Mouse (Mus musculus): ENCODE measurements around the gene Hic1. TPM values are rescaled to one million over a fixed set of nuclear protein-coding genes. Genes with fewer than 3 reads are reported as not detected.
A peak's percentile ranks its signal among the peaks of the same experiment; 100 is the strongest.

Gene Hic1
- polyA plus RNA-seq, 1 experiment from 2014 or later: 3.6 TPM

DNA sequence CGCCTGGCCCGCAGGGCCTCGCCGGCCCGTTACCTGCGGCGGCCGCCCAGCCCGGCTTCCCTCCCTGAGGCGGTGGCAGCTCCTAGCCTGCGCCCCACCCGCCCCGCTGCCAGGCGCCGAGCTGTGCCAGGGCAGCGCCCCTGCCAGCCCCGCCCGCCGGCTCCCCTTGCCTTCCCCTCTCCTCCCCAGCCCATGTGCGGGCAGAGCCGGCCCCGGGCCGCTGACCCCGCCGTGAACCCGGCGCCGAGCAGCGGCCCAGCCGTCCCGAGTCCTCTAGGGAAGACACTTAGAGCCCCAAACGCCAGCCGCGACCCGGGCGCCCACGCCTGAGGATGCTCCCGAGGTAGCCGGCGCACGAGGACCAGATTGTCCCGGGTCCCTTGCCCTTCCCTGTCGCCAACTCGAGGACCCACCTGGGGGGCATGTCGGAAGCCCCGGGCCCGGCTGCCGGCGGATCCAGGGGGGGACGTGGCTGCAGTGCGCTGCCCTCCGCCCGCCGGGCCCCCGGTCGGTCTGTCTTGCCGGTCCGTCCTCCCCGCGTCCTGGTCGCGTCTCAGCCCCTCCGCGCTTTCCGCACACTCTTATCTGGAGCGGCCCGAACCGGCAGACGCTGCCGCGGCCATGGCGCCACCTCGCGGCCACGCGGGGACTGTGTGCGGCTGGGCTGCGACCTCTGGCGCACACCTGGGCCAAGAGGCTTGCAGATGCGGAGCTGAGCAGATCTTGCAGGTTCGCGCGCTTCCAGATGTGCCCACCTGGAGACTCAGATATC lies 543 bp downstream of the Hic1 start:
- peak; percentile 32; the same call in 1 of the 2 replicates for ATAC-seq (replicated peaks; ENCODE audit: insufficient number of reproducible peaks, low FRiP score, low TSS enrichment, low read depth)
- Histone ChIP-seq H3K27me3 (ENCODE audit: control insufficient read depth, insufficient read depth, low read length) (peaks cover 90% of the 10 kb centered on the region), H3K4me1 (ENCODE audit: control insufficient read depth, insufficient read depth, low read length) (peaks cover 15% of the 10 kb centered on the region), H3K9ac (replicated peaks; ENCODE audit: low read length) (peak overlapping the region; percentile 69), H3K4me2 (ENCODE audit: low read depth, low read length) (peak overlapping the region; percentile 94), H3K4me3 (ENCODE audit: low read depth, low read length) (peak overlapping the region; percentile 44), H3K9me3 (replicated peaks; ENCODE audit: control insufficient read depth, low read length) (no peaks in the 10 kb centered on the region), H3K36me3 (replicated peaks; ENCODE audit: control insufficient read depth, insufficient read depth, low read depth, low read length) (no peaks in the 10 kb centered on the region; the same call in 1 of the 2 replicates), H3K27ac (replicated peaks; ENCODE audit: low read depth, low read length) (0 out of 2 replicates have a peak overlapping the region, but pooled peaks have one; percentile 20)
- under 1% methylated on average over 82 of the region's 83 CpGs for WGBS
- DNase-seq (ENCODE audit: low spot score): peak; percentile 89

DNA sequence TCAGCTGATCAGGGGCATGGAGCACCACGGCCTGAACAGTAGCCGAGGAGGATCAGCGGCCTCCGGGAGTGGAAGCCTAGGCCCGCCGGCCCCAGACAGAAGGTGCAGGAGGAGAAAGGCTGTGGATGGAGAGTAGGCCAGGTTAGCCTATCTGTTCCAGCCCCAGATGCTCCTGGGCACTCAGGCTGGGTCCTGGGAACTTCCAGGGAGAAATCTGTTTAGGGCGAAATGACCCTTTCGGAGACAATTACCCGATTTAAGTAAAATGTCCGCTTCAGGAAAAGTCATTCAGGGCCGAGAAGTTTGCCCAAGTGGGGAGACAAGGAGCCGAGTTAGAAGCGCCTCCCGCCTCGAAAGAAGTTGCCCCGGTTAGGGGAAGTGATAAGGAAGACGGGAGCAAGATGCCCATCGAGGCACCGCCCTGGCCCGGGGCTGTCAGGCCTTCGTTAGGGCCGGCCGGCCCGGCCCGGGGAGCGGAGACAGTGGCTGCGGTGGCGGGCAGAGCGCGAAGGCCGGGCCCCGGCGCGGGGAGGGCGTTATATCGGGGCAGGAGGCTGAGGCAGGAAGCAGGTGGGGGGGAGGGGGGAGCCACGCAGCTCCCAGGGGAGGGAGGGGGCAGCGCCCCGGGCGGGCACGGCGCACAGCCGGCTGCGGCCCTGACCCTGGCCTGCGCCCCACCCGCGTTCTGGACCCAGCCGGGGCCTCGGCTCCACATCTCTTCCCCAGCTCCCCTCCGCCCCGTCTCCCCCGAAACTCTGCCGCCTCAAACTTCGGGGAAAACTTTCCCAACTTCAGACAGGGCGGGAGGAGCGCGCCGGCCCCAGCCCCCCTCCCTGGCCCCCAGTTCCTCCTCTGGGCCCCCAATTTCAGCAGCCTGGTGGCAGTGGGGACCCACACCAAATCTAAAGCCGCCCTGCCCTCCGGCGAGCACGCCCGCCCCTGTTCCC lies 1.4 kb downstream of the Hic1 start:
- Histone ChIP-seq H3K9me3 (replicated peaks; ENCODE audit: control insufficient read depth, low read length) (no peaks in the 10 kb centered on the region), H3K36me3 (replicated peaks; ENCODE audit: control insufficient read depth, insufficient read depth, low read depth, low read length) (peaks cover 5% of the 10 kb centered on the region), H3K4me3 (ENCODE audit: low read depth, low read length) (peak overlapping the region; percentile 44), H3K27ac (replicated peaks; ENCODE audit: low read depth, low read length) (0 out of 2 replicates have a peak overlapping the region, but pooled peaks have one; percentile 20), H3K27me3 (ENCODE audit: control insufficient read depth, insufficient read depth, low read length) (peaks cover 89% of the 10 kb centered on the region), H3K4me2 (ENCODE audit: low read depth, low read length) (peak overlapping the region; percentile 94), H3K9ac (replicated peaks; ENCODE audit: low read length) (peak overlapping the region; percentile 69), H3K4me1 (ENCODE audit: control insufficient read depth, insufficient read depth, low read length) (peaks cover 15% of the 10 kb centered on the region)
- 2% methylated on average over 49 of the region's 63 CpGs for WGBS
- ATAC-seq (replicated peaks; ENCODE audit: insufficient number of reproducible peaks, low FRiP score, low TSS enrichment, low read depth) (no peak), DNase-seq (ENCODE audit: low spot score) (no peak)

DNA sequence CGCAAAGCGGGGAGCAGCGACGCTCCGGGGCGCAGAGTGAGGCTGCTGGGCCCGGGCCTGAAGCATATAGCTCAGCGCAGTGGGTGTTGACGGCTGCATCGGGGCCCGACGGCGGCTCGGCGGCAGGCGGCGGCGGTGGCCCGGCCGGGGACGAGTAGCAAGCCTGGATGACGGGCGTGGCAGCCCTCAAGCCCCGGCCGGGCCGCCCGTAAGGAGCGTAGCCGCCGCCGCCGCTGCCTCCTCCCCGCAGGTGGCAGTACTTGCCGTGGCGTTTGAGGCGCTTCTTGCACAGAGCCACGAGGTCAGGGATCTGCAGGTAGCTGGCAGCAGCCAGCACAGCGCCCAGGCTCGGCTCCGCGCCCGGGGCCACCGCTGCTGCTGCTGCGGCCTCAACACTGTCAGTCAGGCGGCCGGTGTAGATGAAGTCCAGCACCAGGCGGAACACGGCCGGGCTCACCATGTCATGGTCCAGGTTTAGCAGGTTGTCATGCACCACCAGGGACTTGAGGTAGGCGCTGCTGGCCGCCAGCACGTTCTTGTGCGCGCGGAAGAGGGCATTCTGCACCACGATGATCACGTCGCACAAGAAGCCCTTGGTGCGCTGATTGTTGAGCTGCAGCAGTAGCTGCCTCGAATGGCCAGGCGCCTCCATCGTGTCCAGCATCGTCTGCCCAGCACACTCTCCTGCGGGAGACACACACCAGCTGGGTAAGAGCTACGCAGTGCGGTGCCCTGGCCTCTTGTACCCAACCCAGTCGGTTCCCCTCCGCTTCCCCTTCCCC lies 2.3 kb downstream of the Hic1 start:
- DNase-seq (ENCODE audit: low spot score): peak; percentile 39
- no peak for ATAC-seq (replicated peaks; ENCODE audit: insufficient number of reproducible peaks, low FRiP score, low TSS enrichment, low read depth)
- peak overlapping the region; percentile 94 for H3K4me2 ChIP-seq (ENCODE audit: low read depth, low read length)
- H3K4me1 ChIP-seq (ENCODE audit: control insufficient read depth, insufficient read depth, low read length): peaks cover 15% of the 10 kb centered on the region
- H3K36me3 ChIP-seq (replicated peaks; ENCODE audit: control insufficient read depth, insufficient read depth, low read depth, low read length): peaks cover 6% of the 10 kb centered on the region
- H3K27me3 ChIP-seq (ENCODE audit: control insufficient read depth, insufficient read depth, low read length): peaks cover 81% of the 10 kb centered on the region
- no peaks in the 10 kb centered on the region for H3K9me3 ChIP-seq (replicated peaks; ENCODE audit: control insufficient read depth, low read length)
- peak overlapping the region; percentile 69 for H3K9ac ChIP-seq (replicated peaks; ENCODE audit: low read length)
- WGBS: 2% methylated on average over 64 of the region's 68 CpGs
- H3K4me3 ChIP-seq (ENCODE audit: low read depth, low read length): peak overlapping the region; percentile 44
- H3K27ac ChIP-seq (replicated peaks; ENCODE audit: low read depth, low read length): no peak overlapping the region

DNA sequence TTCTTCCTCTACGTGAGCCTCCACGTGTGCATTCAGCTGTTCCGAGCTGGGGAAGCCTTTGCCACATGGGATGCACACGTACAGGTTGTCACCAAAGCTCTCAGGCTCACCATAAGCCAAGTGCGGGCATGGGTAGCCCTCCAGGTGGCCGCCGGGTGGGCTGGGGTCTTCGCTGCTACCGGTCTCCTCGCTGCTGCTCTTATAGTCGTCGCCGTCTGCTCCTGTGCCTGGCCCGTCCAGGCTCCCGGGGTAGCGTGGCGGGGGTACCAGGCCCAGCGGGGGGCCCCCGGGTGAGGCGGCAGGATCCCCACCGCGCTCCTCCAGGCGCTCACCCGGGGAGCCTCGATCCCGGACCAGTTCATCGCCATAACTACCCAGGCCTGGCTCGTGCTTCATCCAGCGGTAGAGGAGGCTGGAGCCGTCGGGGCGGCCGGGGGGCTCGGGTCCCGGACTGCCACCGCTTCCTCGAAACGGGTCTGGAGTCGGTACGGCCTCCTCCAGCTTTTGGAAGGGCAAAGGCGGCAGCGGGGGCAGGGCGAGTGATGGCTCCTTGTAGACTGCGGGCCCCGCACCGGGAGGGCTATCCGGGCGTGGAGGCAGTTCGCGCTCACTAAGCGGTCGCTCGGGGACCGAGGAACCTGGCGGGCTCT lies 3.0 kb downstream of the Hic1 start:
- Histone ChIP-seq H3K4me2 (ENCODE audit: low read depth, low read length) (peak overlapping the region; percentile 94), H3K4me1 (ENCODE audit: control insufficient read depth, insufficient read depth, low read length) (peaks cover 15% of the 10 kb centered on the region), H3K27me3 (ENCODE audit: control insufficient read depth, insufficient read depth, low read length) (peaks cover 73% of the 10 kb centered on the region), H3K4me3 (ENCODE audit: low read depth, low read length) (peak overlapping the region; percentile 44), H3K9ac (replicated peaks; ENCODE audit: low read length) (peak overlapping the region; percentile 69), H3K36me3 (replicated peaks; ENCODE audit: control insufficient read depth, insufficient read depth, low read depth, low read length) (peaks cover 6% of the 10 kb centered on the region), H3K9me3 (replicated peaks; ENCODE audit: control insufficient read depth, low read length) (no peaks in the 10 kb centered on the region), H3K27ac (replicated peaks; ENCODE audit: low read depth, low read length) (no peak overlapping the region)
- ATAC-seq (replicated peaks; ENCODE audit: insufficient number of reproducible peaks, low FRiP score, low TSS enrichment, low read depth) (no peak), DNase-seq (ENCODE audit: low spot score) (no peak)
- WGBS: 4% methylated on average over 55 of the region's 55 CpGs

DNA sequence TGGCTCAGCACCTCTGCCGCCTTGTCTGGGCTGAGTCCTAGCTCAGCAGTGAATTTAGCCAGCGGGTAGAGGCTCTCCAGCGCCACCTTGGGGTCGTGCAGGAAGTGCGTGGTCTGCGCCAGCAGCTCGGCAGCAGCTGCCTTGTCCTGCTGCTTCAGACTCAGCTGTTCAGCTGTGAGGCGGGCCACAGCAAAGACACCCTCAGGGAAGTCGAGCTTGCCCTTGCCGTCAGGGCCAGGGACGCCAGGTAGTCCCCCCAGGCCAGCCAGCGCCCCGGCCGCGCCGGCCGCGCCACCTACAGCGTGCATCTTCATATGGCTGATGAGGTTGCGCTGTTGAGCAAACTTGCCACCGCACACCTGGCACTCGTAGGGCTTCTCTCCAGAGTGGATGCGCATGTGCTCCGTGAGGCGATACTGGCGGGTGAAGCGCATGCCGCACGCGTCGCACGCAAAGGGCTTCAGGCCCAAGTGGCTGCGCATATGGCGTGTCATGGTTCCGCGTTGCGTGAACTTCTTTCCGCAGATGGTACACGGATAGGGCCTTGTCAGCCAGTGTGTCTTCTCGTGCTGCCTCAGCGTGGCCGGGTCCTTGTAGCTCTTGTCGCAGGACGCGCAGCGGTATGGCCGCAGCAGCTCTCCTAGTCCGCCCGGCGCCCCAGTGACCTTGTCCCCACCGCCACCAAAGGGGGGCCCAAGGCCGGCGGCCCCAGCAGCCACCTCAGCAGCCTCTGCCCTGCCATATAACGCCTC lies 3.7 kb downstream of the Hic1 start:
- peaks cover 15% of the 10 kb centered on the region for H3K4me1 ChIP-seq (ENCODE audit: control insufficient read depth, insufficient read depth, low read length)
- H3K9ac ChIP-seq (replicated peaks; ENCODE audit: low read length): peak overlapping the region; percentile 41
- H3K4me2 ChIP-seq (ENCODE audit: low read depth, low read length): peak overlapping the region; percentile 94

DNA sequence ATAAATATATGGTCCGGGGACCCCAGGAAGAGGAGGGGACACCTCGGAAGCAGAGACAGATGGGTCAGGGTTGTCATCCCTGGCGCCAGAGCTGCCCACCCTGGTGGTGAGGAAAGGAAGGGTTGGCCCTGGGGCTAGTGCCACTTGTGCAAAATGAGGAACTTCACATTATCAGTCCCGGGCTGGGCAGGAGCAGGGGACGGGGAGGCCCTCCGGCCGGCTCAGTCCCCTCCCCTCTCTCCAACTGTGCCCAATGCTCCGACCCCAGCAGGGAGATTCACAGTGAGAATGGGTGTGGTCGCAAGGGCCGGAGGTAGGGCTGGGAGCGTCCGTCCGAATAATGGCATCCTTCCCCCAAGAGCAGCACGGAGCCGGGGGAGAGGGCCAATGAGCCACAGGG lies 4.6 kb downstream of the Hic1 start:
- peak overlapping the region; percentile 94 for H3K4me2 ChIP-seq (ENCODE audit: low read depth, low read length)
- peaks cover 59% of the 10 kb centered on the region for H3K27me3 ChIP-seq (ENCODE audit: control insufficient read depth, insufficient read depth, low read length)
- H3K4me1 ChIP-seq (ENCODE audit: control insufficient read depth, insufficient read depth, low read length): peaks cover 15% of the 10 kb centered on the region
- H3K4me3 ChIP-seq (ENCODE audit: low read depth, low read length): peak overlapping the region; percentile 44; the same call in 1 of the 2 replicates
- H3K27ac ChIP-seq (replicated peaks; ENCODE audit: low read depth, low read length): no peak overlapping the region
- H3K36me3 ChIP-seq (replicated peaks; ENCODE audit: control insufficient read depth, insufficient read depth, low read depth, low read length): peaks cover 9% of the 10 kb centered on the region
- no peaks in the 10 kb centered on the region for H3K9me3 ChIP-seq (replicated peaks; ENCODE audit: control insufficient read depth, low read length)
- no peak overlapping the region; the same call in none of the 2 replicates for H3K9ac ChIP-seq (replicated peaks; ENCODE audit: low read length)
- WGBS: 19% methylated on average over 15 of the region's 15 CpGs
- ATAC-seq (replicated peaks; ENCODE audit: insufficient number of reproducible peaks, low FRiP score, low TSS enrichment, low read depth) (no peak), DNase-seq (ENCODE audit: low spot score) (no peak)

More for the DNA sequence above, 3.7 kb downstream of the Hic1 start:
- no peak overlapping the region for H3K27ac ChIP-seq (replicated peaks; ENCODE audit: low read depth, low read length)
- peak overlapping the region; percentile 44 for H3K4me3 ChIP-seq (ENCODE audit: low read depth, low read length)
- H3K27me3 ChIP-seq (ENCODE audit: control insufficient read depth, insufficient read depth, low read length): peaks cover 66% of the 10 kb centered on the region
- WGBS: 3% methylated on average over 54 of the region's 54 CpGs
- DNase-seq (ENCODE audit: low spot score) (peak; percentile 64), ATAC-seq (replicated peaks; ENCODE audit: insufficient number of reproducible peaks, low FRiP score, low TSS enrichment, low read depth) (no peak)
- peaks cover 6% of the 10 kb centered on the region for H3K36me3 ChIP-seq (replicated peaks; ENCODE audit: control insufficient read depth, insufficient read depth, low read depth, low read length)
- H3K9me3 ChIP-seq (replicated peaks; ENCODE audit: control insufficient read depth, low read length): no peaks in the 10 kb centered on the region

All from embryonic facial prominence, embryonic 11.5 days (tissue).